Mouse (Mus musculus) CD4-positive, CD25-positive, alpha-beta regulatory T cell, adult 2 months (primary cell): Measurements from ENCODE around the gene Serpina3b.

Experiments
- DNase-seq: peaks from one replicate; pipeline ENCODE4 v3.0.0-alpha.2; 2012; ENCODE audit warnings: low read depth, low spot score

Serpina3b gene

GRCm38 (mm10) chr12:104175636-104176035, 47.8 kb downstream of the Serpina3b start:
- DNase-seq, result no peak

DNA sequence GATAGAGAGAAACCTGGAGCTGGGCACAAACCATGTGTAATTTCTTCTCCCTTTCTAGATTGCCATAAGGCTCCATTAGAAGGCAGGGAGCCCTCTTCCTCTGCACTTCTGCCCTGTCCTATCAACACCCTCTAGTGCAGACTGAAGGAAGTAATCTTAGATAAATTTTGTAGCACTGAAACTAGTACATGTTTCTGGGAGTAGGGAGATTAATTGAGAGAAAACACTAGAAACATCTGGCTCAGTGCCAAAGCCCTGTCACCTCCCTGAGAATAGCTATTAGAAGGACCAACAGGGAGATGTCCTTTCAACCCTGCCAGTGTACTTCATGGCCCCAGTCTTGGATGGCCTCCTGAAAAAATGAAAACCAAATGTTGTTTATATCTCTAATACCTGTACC, 50.8 kb downstream of the Serpina3b start:
- DNase-seq, result no peak

DNA sequence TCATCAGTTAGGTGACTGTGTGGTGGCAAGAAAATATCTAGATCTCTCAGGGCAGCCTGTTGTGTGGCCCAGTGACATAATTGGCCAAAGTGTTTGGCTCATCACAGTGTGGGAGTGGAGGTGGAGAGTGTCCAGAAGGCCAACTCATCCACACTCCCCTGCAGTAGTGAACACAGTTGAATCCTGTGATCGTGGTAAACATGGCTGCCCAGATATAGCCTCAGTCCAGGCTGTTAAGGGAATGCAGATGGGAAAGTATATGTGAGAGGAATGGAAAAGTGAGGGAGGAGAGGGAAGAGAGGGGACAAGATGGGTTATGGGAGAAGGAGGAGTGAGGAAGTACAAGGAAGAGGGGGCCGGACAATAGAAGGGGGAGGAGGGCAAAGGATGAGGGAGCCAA, 51.2 kb downstream of the Serpina3b start:
- no peak for DNase-seq

DNA sequence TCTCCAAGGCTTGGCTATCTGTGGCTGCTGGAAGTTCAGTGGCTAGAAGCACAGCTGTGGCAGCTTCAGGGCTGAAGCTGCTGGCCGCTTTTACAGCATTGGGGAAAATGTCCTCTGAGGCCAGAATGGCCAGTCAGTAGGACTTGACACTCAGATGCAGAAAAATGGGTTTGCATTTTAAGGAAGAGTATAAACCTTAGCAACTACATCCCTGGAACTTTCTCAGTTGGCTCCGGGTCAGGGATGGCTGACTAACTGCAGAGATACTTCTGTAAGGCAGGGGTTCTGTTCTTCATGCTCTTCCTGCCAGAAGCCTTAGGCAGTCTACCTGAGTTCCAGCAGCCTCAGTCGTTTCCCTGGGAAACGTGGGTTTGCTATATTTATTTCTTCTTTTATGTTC, 57.2 kb downstream of the Serpina3b start:
- no peak for DNase-seq

GRCm38 (mm10) chr12:104186041-104186581, 58.3 kb downstream of the Serpina3b start:
- DNase-seq, result no peak
